In the genomic region with DNA sequence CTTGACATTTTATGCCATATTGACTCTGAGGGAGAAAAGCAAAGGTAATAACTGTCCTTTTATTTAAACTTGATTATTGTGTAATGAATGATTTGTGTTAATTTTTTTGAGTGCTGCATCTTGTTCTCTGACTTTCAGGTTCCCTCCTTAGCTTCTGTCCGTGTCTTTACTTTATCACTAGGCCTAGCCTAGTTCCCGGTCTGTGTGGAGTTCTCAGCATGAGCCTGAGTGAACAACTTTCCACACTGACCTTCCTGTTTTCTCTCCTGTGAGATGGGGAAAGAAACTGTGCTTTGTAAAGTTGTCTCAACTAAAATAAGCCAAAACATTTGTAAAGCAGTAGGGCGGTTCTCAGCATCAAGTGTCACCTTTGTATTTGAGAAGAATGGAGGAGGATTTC, we compare ENCODE assay signal across 21 mouse cellular contexts.
A peak's percentile ranks its signal among the peaks of the same experiment; 100 is the strongest.
DNase-seq lines count a peak whose midpoint lies in the region; ATAC-seq and TF ChIP-seq lines count a peak whose summit lies in the region.
"Had no signal": no experiment of that assay in that cellular context is flagged by ENCODE, and none has a peak within 500 bp of the region (broad histone marks: within the 10 kb centered on the region; RNA-seq: fewer than 3 reads in every experiment).

No protein-coding gene starts in this region.

- H3K27ac ChIP-seq in hindbrain, embryonic 12.5 days, result 0 out of 2 replicates have a peak overlapping the region, but pooled peaks have one; percentile 62
- no peak overlapping the region for H3K27ac ChIP-seq in hindbrain, embryonic 16.5 days (ENCODE audit: low read depth, low read length)
- 0 out of 2 replicates have a peak overlapping the region, but pooled peaks have one; percentile 35 for H3K27ac ChIP-seq in hindbrain, embryonic 13.5 days
- no peak overlapping the region for H3K27ac ChIP-seq in hindbrain, postnatal 0 days
- 0 out of 2 replicates have a peak overlapping the region, but pooled peaks have one; percentile 60 for H3K27ac ChIP-seq in midbrain, embryonic 14.5 days (replicated peaks; ENCODE audit: low read depth, low read length)
- H3K27ac ChIP-seq in midbrain, postnatal 0 days (ENCODE audit: low read depth, low read length), result no peak overlapping the region

- ATAC-seq in hindbrain, embryonic 12.5 days (ENCODE audit: low FRiP score), result no peak
- no peak for ATAC-seq in hindbrain, embryonic 16.5 days
- ATAC-seq in hindbrain, embryonic 13.5 days (ENCODE audit: low FRiP score), result no peak
- ATAC-seq in hindbrain, postnatal 0 days, result no peak
- no peak for ATAC-seq in midbrain, embryonic 14.5 days (ENCODE audit: low FRiP score, low TSS enrichment)
- ATAC-seq in midbrain, postnatal 0 days (ENCODE audit: low FRiP score), result no peak
- ATAC-seq: activated CD4-positive, CD25-positive, alpha-beta regulatory T cell, adult 4 months; CD4-positive, CD25-positive, alpha-beta regulatory T cell, adult 4 months; Patski had no signal

- WGBS in hindbrain, embryonic 12.5 days, result 73% methylated on average over 3 of the region's 3 CpGs
- WGBS in hindbrain, embryonic 16.5 days, result 71% methylated on average over 3 of the region's 3 CpGs
- 75% methylated on average over 3 of the region's 3 CpGs for WGBS in hindbrain, embryonic 13.5 days
- WGBS in hindbrain, postnatal 0 days, result 63% methylated on average over 3 of the region's 3 CpGs
- WGBS in midbrain, embryonic 14.5 days, result 62% methylated on average over 3 of the region's 3 CpGs
- WGBS in midbrain, postnatal 0 days, result 66% methylated on average over 3 of the region's 3 CpGs

- H3K27me3 ChIP-seq in hindbrain, embryonic 12.5 days, result no peaks in the 10 kb centered on the region
- no peaks in the 10 kb centered on the region for H3K27me3 ChIP-seq in hindbrain, embryonic 16.5 days (replicated peaks; ENCODE audit: control insufficient read depth, insufficient read depth, low read length)
- no peaks in the 10 kb centered on the region for H3K27me3 ChIP-seq in hindbrain, embryonic 13.5 days
- H3K27me3 ChIP-seq in hindbrain, postnatal 0 days (ENCODE audit: insufficient read depth, low read length), result no peaks in the 10 kb centered on the region
- no peaks in the 10 kb centered on the region for H3K27me3 ChIP-seq in midbrain, embryonic 14.5 days (ENCODE audit: control insufficient read depth, insufficient read depth, low read length)
- no peaks in the 10 kb centered on the region for H3K27me3 ChIP-seq in midbrain, postnatal 0 days (ENCODE audit: insufficient read depth, low read length)
- H3K27me3 ChIP-seq: CH12.LX had no signal

- TF ChIP-seq CTCF in hindbrain, postnatal 0 days (IDR thresholded peaks at IDR 0.05; ENCODE audit: low read depth), result no peak
- TF ChIP-seq CTCF in midbrain, postnatal 0 days (IDR thresholded peaks at IDR 0.05), result no peak

- DNase-seq in hindbrain, postnatal 0 days (ENCODE audit: low spot score), result no peak
- no peak for DNase-seq in midbrain, embryonic 14.5 days
- DNase-seq in midbrain, postnatal 0 days (ENCODE audit: low spot score), result no peak
- DNase-seq: adrenal gland, adult 2 months; adrenal gland, adult 8-10 months; adrenal gland, postnatal 10 days; adrenal gland, postnatal 14 days; adrenal gland, postnatal 25 days; adrenal gland, postnatal 36 days; B cell, adult 2 months; cerebellum, adult 11 months; cerebellum, adult 11-12 months; cerebellum, adult 18-20 months had no signal

- H3K9ac ChIP-seq in hindbrain, embryonic 12.5 days, result no peak overlapping the region
- no peak overlapping the region for H3K9ac ChIP-seq in hindbrain, embryonic 16.5 days (ENCODE audit: low read depth, low read length)
- H3K9ac ChIP-seq in hindbrain, embryonic 13.5 days, result no peak overlapping the region
- H3K9ac ChIP-seq in hindbrain, postnatal 0 days (replicated peaks; ENCODE audit: low read length), result no peak overlapping the region
- no peak overlapping the region for H3K9ac ChIP-seq in midbrain, embryonic 14.5 days (replicated peaks; ENCODE audit: low read length)
- no peak overlapping the region for H3K9ac ChIP-seq in midbrain, postnatal 0 days (replicated peaks; ENCODE audit: low read length, poor library complexity, severe bottlenecking)

- H3K4me3 ChIP-seq in hindbrain, embryonic 12.5 days, result no peak overlapping the region
- H3K4me3 ChIP-seq in hindbrain, embryonic 16.5 days (ENCODE audit: low read length), result no peak overlapping the region
- no peak overlapping the region for H3K4me3 ChIP-seq in hindbrain, embryonic 13.5 days
- no peak overlapping the region for H3K4me3 ChIP-seq in hindbrain, postnatal 0 days (ENCODE audit: low read length)
- H3K4me3 ChIP-seq in midbrain, embryonic 14.5 days (replicated peaks; ENCODE audit: low read depth, low read length), result no peak overlapping the region
- no peak overlapping the region for H3K4me3 ChIP-seq in midbrain, postnatal 0 days (ENCODE audit: low read depth, low read length)

- no peak overlapping the region for H3K4me2 ChIP-seq in hindbrain, embryonic 12.5 days (replicated peaks)
- no peak overlapping the region for H3K4me2 ChIP-seq in hindbrain, embryonic 16.5 days (ENCODE audit: low read length)
- no peak overlapping the region for H3K4me2 ChIP-seq in hindbrain, embryonic 13.5 days
- H3K4me2 ChIP-seq in hindbrain, postnatal 0 days (ENCODE audit: low read depth, low read length), result no peak overlapping the region
- H3K4me2 ChIP-seq in midbrain, embryonic 14.5 days (ENCODE audit: low read length), result no peak overlapping the region
- no peak overlapping the region for H3K4me2 ChIP-seq in midbrain, postnatal 0 days (ENCODE audit: low read depth, low read length, poor library complexity, severe bottlenecking)

- 0 out of 2 replicates have a peak, but pooled peaks cover 2% of the 10 kb centered on the region for H3K4me1 ChIP-seq in hindbrain, embryonic 12.5 days
- no peaks in the 10 kb centered on the region for H3K4me1 ChIP-seq in hindbrain, embryonic 16.5 days (ENCODE audit: control insufficient read depth, insufficient read depth, low read depth, low read length)
- peaks cover 9% of the 10 kb centered on the region for H3K4me1 ChIP-seq in hindbrain, embryonic 13.5 days (replicated peaks)
- no peaks in the 10 kb centered on the region for H3K4me1 ChIP-seq in hindbrain, postnatal 0 days (ENCODE audit: insufficient read depth, low read length)
- H3K4me1 ChIP-seq in midbrain, embryonic 14.5 days (ENCODE audit: control insufficient read depth, insufficient read depth, low read length), result 0 out of 2 replicates have a peak, but pooled peaks cover 8% of the 10 kb centered on the region
- no peaks in the 10 kb centered on the region for H3K4me1 ChIP-seq in midbrain, postnatal 0 days (ENCODE audit: insufficient read depth, low read length)

- H3K36me3 ChIP-seq in hindbrain, embryonic 12.5 days, result no peaks in the 10 kb centered on the region
- H3K36me3 ChIP-seq in hindbrain, embryonic 16.5 days (ENCODE audit: control insufficient read depth, insufficient read depth, low read length), result no peaks in the 10 kb centered on the region
- no peaks in the 10 kb centered on the region for H3K36me3 ChIP-seq in hindbrain, embryonic 13.5 days
- H3K36me3 ChIP-seq in hindbrain, postnatal 0 days (ENCODE audit: insufficient read depth, low read length), result no peaks in the 10 kb centered on the region
- no peaks in the 10 kb centered on the region for H3K36me3 ChIP-seq in midbrain, embryonic 14.5 days (ENCODE audit: control insufficient read depth, insufficient read depth, low read length)
- no peaks in the 10 kb centered on the region for H3K36me3 ChIP-seq in midbrain, postnatal 0 days (ENCODE audit: insufficient read depth, low read length)
- H3K36me3 ChIP-seq: G1E had no signal

- no peaks in the 10 kb centered on the region for H3K9me3 ChIP-seq in hindbrain, embryonic 12.5 days (replicated peaks)
- H3K9me3 ChIP-seq in hindbrain, embryonic 16.5 days (ENCODE audit: control insufficient read depth, low read length), result no peaks in the 10 kb centered on the region
- no peaks in the 10 kb centered on the region for H3K9me3 ChIP-seq in hindbrain, embryonic 13.5 days
- H3K9me3 ChIP-seq in hindbrain, postnatal 0 days (ENCODE audit: low read length), result no peaks in the 10 kb centered on the region
- H3K9me3 ChIP-seq in midbrain, embryonic 14.5 days (ENCODE audit: control insufficient read depth, low read length), result no peaks in the 10 kb centered on the region
- no peaks in the 10 kb centered on the region for H3K9me3 ChIP-seq in midbrain, postnatal 0 days (ENCODE audit: low read length)
- H3K9me3 ChIP-seq: G1E had no signal

Comparison
In these comparisons a context has a peak if more than half of its experiments do, and no peak if none do; other contexts are left out.
1. H3K27ac ChIP-seq: peak in hindbrain, embryonic 12.5 days (single experiment), hindbrain, embryonic 13.5 days (single experiment) and midbrain, embryonic 14.5 days (single experiment); none in hindbrain, embryonic 16.5 days (single experiment), hindbrain, postnatal 0 days (single experiment) and midbrain, postnatal 0 days (single experiment).